ENCODE assay signal across 17 mouse cellular contexts in the genomic region with DNA sequence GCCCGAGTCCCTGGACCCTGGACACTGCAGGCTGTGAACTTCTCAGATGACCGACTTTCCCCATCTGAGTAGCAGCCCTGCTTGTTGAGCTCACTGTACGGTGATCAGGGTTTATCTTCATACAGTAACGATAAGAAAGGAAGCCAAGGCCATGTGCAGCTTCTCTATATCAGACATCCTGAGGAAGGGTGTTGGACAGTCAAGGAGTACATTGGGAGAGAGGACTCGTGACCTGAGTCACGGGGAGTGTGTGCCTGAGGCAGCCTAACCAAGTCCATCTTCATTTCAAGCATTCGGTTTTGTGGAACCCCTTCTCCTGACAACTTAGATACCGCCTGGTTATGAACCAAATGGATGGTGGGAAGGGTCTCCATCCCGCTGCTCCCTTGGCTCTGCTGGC. TPM values are rescaled to one million over a fixed set of nuclear protein-coding genes. Genes with fewer than 3 reads are reported as not detected.
DNase-seq lines count a peak whose midpoint lies in the region; ATAC-seq and TF ChIP-seq lines count a peak whose summit lies in the region.
"Had no signal": no experiment of that assay in that cellular context is flagged by ENCODE, and none has a peak within 500 bp of the region (broad histone marks: within the 10 kb centered on the region; RNA-seq: fewer than 3 reads in every experiment).

No protein-coding gene starts in this region.

- peaks cover 28 to 31% of the 10 kb centered on the region in 2 experiments for H3K4me1 ChIP-seq in heart, embryonic 14.5 days (ENCODE audit: control insufficient read depth in 2 of 2, insufficient read depth in 2 of 2, low read length in 2 of 2)
- peaks cover 6% of the 10 kb centered on the region for H3K4me1 ChIP-seq in heart, adult 2 months (ENCODE audit: control insufficient read depth, insufficient read depth, low read length)
- H3K4me1 ChIP-seq in embryonic facial prominence, embryonic 15.5 days = peaks cover 37% of the 10 kb centered on the region
- H3K4me1 ChIP-seq in stomach, embryonic 15.5 days = peaks cover 14% of the 10 kb centered on the region

- WGBS in heart, embryonic 14.5 days = 41% methylated on average over 9 of the region's 9 CpGs
- 45% methylated on average over 9 of the region's 9 CpGs for WGBS in heart, adult 2 months
- 78% methylated on average over 9 of the region's 9 CpGs for WGBS in embryonic facial prominence, embryonic 15.5 days
- 74% methylated on average over 9 of the region's 9 CpGs for WGBS in stomach, embryonic 15.5 days

- no peaks in the 10 kb centered on the region for H3K9me3 ChIP-seq in heart, embryonic 14.5 days (ENCODE audit: control insufficient read depth, low read length)
- no peaks in the 10 kb centered on the region for H3K9me3 ChIP-seq in embryonic facial prominence, embryonic 15.5 days (replicated peaks)
- no peaks in the 10 kb centered on the region for H3K9me3 ChIP-seq in stomach, embryonic 15.5 days
- H3K9me3 ChIP-seq: G1E; lung, embryonic 15.5 days had no signal

- intact Hi-C loops in heart, adult 2 months (cut with DNase I) = no loop called here
- intact Hi-C loops in left cerebral cortex, adult 2 months (cut with DNase I) = no loop called here

- no peaks in the 10 kb centered on the region for H3K27me3 ChIP-seq in heart, embryonic 14.5 days (ENCODE audit: control insufficient read depth, insufficient read depth, low read length)
- no peaks in the 10 kb centered on the region for H3K27me3 ChIP-seq in heart, adult 2 months (ENCODE audit: control insufficient read depth, insufficient read depth, low read length)
- no peaks in the 10 kb centered on the region for H3K27me3 ChIP-seq in embryonic facial prominence, embryonic 15.5 days
- no peaks in the 10 kb centered on the region for H3K27me3 ChIP-seq in stomach, embryonic 15.5 days (replicated peaks)
- H3K27me3 ChIP-seq: lung, embryonic 15.5 days had no signal

- H3K36me3 ChIP-seq in heart, embryonic 14.5 days (ENCODE audit: control insufficient read depth, insufficient read depth, low read length) = no peaks in the 10 kb centered on the region
- no peaks in the 10 kb centered on the region for H3K36me3 ChIP-seq in heart, adult 2 months (ENCODE audit: control insufficient read depth, insufficient read depth, low read length)
- no peaks in the 10 kb centered on the region for H3K36me3 ChIP-seq in embryonic facial prominence, embryonic 15.5 days
- H3K36me3 ChIP-seq in stomach, embryonic 15.5 days = no peaks in the 10 kb centered on the region
- H3K36me3 ChIP-seq: lung, embryonic 15.5 days had no signal

- no peak for TF ChIP-seq POLR2A in heart, adult 2 months (IDR thresholded peaks at IDR 0.05; ENCODE audit: insufficient read depth, low read depth, low read length)

- no peak for DNase-seq in heart, adult 2 months
- DNase-seq in left cerebral cortex, adult 2 months (ENCODE audit: extremely low spot score in 1 of 2, low spot score in 2 of 2) = no peak
- no peak for DNase-seq in left cerebral cortex, adult 8-10 months (ENCODE audit: low spot score in 2 of 2)
- DNase-seq in cerebellum, postnatal 25 days = no peak
- DNase-seq: adrenal gland, postnatal 14 days; cerebellum, adult 9-10 months; embryo, embryonic 11 days; forebrain, postnatal 0 days; gastrocnemius, adult 2 months; kidney, postnatal 36 days; midbrain, embryonic 14.5 days; right cerebral cortex, postnatal 14 days had no signal

- 0 out of 2 replicates have a peak, but pooled peaks have one; percentile 41 for ATAC-seq in heart, embryonic 14.5 days (ENCODE audit: insufficient number of reproducible peaks, insufficient read depth, low FRiP score, low read depth)
- no peak for ATAC-seq in embryonic facial prominence, embryonic 15.5 days (ENCODE audit: insufficient number of reproducible peaks, low FRiP score, low TSS enrichment, low read depth)
- no peak for ATAC-seq in stomach, embryonic 15.5 days (ENCODE audit: insufficient read depth, low FRiP score, low read depth)
- ATAC-seq: forebrain, postnatal 0 days had no signal

- H3K27ac ChIP-seq in heart, embryonic 14.5 days (replicated peaks in 1 of 2; ENCODE audit: control insufficient read depth in 1 of 2, insufficient read depth in 1 of 2, low read depth in 2 of 2, low read length in 2 of 2) = peak overlapping the region; percentile 52 to 57
- H3K27ac ChIP-seq in heart, adult 2 months = no peak overlapping the region
- H3K27ac ChIP-seq in left cerebral cortex, adult 2 months = peak overlapping the region; percentile 54; the same call in 1 of the 2 replicates
- H3K27ac ChIP-seq in embryonic facial prominence, embryonic 15.5 days (replicated peaks) = peak overlapping the region; percentile 63; the same call in 1 of the 2 replicates
- peak overlapping the region; percentile 38; the same call in 1 of the 2 replicates for H3K27ac ChIP-seq in stomach, embryonic 15.5 days
- H3K27ac ChIP-seq: gastrocnemius, adult 2 months; lung, embryonic 15.5 days had no signal

- no peak overlapping the region for H3K4me3 ChIP-seq in heart, embryonic 14.5 days (ENCODE audit: control insufficient read depth in 1 of 2, insufficient read depth in 1 of 2, low read depth in 1 of 2, low read length in 2 of 2)
- H3K4me3 ChIP-seq in heart, adult 2 months = no peak overlapping the region
- no peak overlapping the region for H3K4me3 ChIP-seq in left cerebral cortex, adult 2 months
- no peak overlapping the region for H3K4me3 ChIP-seq in embryonic facial prominence, embryonic 15.5 days (replicated peaks)
- H3K4me3 ChIP-seq in stomach, embryonic 15.5 days (replicated peaks) = no peak overlapping the region
- H3K4me3 ChIP-seq: gastrocnemius, adult 2 months; lung, embryonic 15.5 days had no signal

- no peak for TF ChIP-seq CTCF in heart, adult 2 months (IDR thresholded peaks at IDR 0.05)
- TF ChIP-seq CTCF in left cerebral cortex, adult 2 months (IDR thresholded peaks at IDR 0.05) = no peak

- H3K4me2 ChIP-seq in heart, embryonic 14.5 days (ENCODE audit: low read length) = 0 out of 2 replicates have a peak overlapping the region, but pooled peaks have one; percentile 0
- H3K4me2 ChIP-seq in embryonic facial prominence, embryonic 15.5 days (replicated peaks) = no peak overlapping the region
- H3K4me2 ChIP-seq in stomach, embryonic 15.5 days = no peak overlapping the region
- H3K4me2 ChIP-seq: lung, embryonic 15.5 days had no signal

- no peak for TF ChIP-seq EP300 in heart, adult 2 months (IDR thresholded peaks at IDR 0.05; ENCODE audit: insufficient read depth, low read depth, low read length)

- no peaks in the 10 kb centered on the region for H3K79me2 ChIP-seq in heart, adult 2 months (replicated peaks; ENCODE audit: control insufficient read depth, insufficient read depth, low read length)

- peak overlapping the region; percentile 31; the same call in 1 of the 2 replicates for H3K9ac ChIP-seq in heart, embryonic 14.5 days (ENCODE audit: low read length)
- H3K9ac ChIP-seq in heart, adult 2 months (ENCODE audit: low read depth, low read length) = no peak overlapping the region
- H3K9ac ChIP-seq in embryonic facial prominence, embryonic 15.5 days = no peak overlapping the region
- no peak overlapping the region for H3K9ac ChIP-seq in stomach, embryonic 15.5 days
- H3K9ac ChIP-seq: forebrain, postnatal 0 days; lung, embryonic 15.5 days had no signal

RNA-seq across cellular contexts. Expression of a gene that starts 32.0 kb away (rescaled TPM):
- 18.7 and 18.8 TPM in 2 replicates for polyA plus RNA-seq in heart, embryonic 14.5 days (2014; fragmentation: Nextera tagmentation; extraction: Ambion mirVana)
- 1 to 10 TPM; 3.1 to 4.6 TPM for total RNA-seq in heart, adult 2 months (2021)
- polyA plus RNA-seq in heart, adult 2 months (2012; rRNA removed) = 5.0 and 5.2 TPM in 2 replicates
- 10 to 100 TPM; 61.5 to 63.2 TPM for total RNA-seq in left cerebral cortex, adult 2 months (2021)
- 10 to 100 TPM; 57.0 to 73.5 (median 61.5) TPM for total RNA-seq in left cerebral cortex, adult 8-10 months (2022)
- 31.0 and 31.9 TPM in 2 replicates for polyA plus RNA-seq in embryonic facial prominence, embryonic 15.5 days (2015; fragmentation: Nextera tagmentation; extraction: Ambion mirVana)
- polyA plus RNA-seq in stomach, embryonic 15.5 days (2015; fragmentation: Nextera tagmentation; extraction: Ambion mirVana) = 22.7 and 26.6 TPM in 2 replicates

RNA-seq across cellular contexts. Expression of a gene that starts 46.1 kb away (rescaled TPM):
- 20.8 and 20.9 TPM in 2 replicates for polyA plus RNA-seq in heart, embryonic 14.5 days (2014; fragmentation: Nextera tagmentation; extraction: Ambion mirVana)
- total RNA-seq in heart, adult 2 months (2021) = 10 to 100 TPM; 11.2 to 12.6 TPM
- polyA plus RNA-seq in heart, adult 2 months (2012; rRNA removed) = 9.6 and 11.0 TPM in 2 replicates
- total RNA-seq in left cerebral cortex, adult 2 months (2021) = 10 to 100 TPM; 33.2 to 38.3 TPM
- 10 to 100 TPM; 28.9 to 35.0 (median 32.2) TPM for total RNA-seq in left cerebral cortex, adult 8-10 months (2022)
- 31.9 and 34.4 TPM in 2 replicates for polyA plus RNA-seq in embryonic facial prominence, embryonic 15.5 days (2015; fragmentation: Nextera tagmentation; extraction: Ambion mirVana)
- polyA plus RNA-seq in stomach, embryonic 15.5 days (2015; fragmentation: Nextera tagmentation; extraction: Ambion mirVana) = 36.2 and 38.6 TPM in 2 replicates
